Mouse (Mus musculus) limb, embryonic 15.5 days (tissue): Measurements from ENCODE around the gene Dpp6. TPM values are rescaled to one million over a fixed set of nuclear protein-coding genes. Genes with fewer than 3 reads are reported as not detected.

Source experiments
- ATAC-seq: fragments of 200-750 bp; cut with Nextera tagmentation; 2 replicates; pipeline ENCODE4 v1.8.0; 2017; ENCODE audit warnings: low read depth, moderate TSS enrichment; ENCODE audit not compliant: insufficient number of reproducible peaks, low FRiP score, low TSS enrichment
- H3K27ac ChIP-seq: fragments of 300-500 bp; sonication (generic); 2 replicates; pipeline ENCODE4 v1.5.1; 2015; ENCODE audit warnings: moderate library complexity, mild to moderate bottlenecking, inconsistent platforms
- H3K27me3 ChIP-seq: fragments of 300-500 bp; sonication (generic); 2 replicates; pipeline ENCODE4 v1.6.1; 2015; ENCODE audit warnings: inconsistent platforms
- H3K36me3 ChIP-seq: fragments of 300-500 bp; sonication (generic); 2 replicates; pipeline ENCODE4 v1.6.1; 2015; ENCODE audit warnings: inconsistent platforms
- H3K4me1 ChIP-seq: fragments of 300-500 bp; sonication (generic); 2 replicates; pipeline ENCODE4 v1.6.1; 2015; ENCODE audit warnings: inconsistent platforms
- H3K4me2 ChIP-seq: fragments of 300-500 bp; sonication (generic); 2 replicates; pipeline ENCODE4 v1.6.1; 2015; ENCODE audit warnings: mild to moderate bottlenecking, inconsistent platforms
- H3K4me3 ChIP-seq: fragments of 300-500 bp; sonication (generic); 2 replicates; pipeline ENCODE4 v1.5.1; 2015; ENCODE audit warnings: mild to moderate bottlenecking, inconsistent platforms
- H3K9ac ChIP-seq: fragments of 300-500 bp; sonication (generic); 2 replicates; pipeline ENCODE4 v1.6.1; 2015; ENCODE audit warnings: inconsistent platforms
- H3K9me3 ChIP-seq: fragments of 300-500 bp; sonication (generic); 2 replicates; pipeline ENCODE4 v1.6.1; 2016; ENCODE audit warnings: inconsistent platforms
- WGBS: fragments of 180-500 bp; shearing (Covaris S2); methylation state at CpG from one replicate; pipeline ENCODE4 v1.1.7; 2015; 5-methylcytosine and 5-hydroxymethylcytosine counted together
- polyA plus RNA-seq: library from polyadenylated mRNA; unstranded; fragments of >200 nt; fragmentation: Nextera tagmentation; extraction: Ambion mirVana; gene quantifications from 2 replicates; pipeline ENCODE4 v1.2.1, GENCODE M21; 2015

Dpp6 gene
- polyA plus RNA-seq, 1 experiment from 2014 or later, result 1.9 TPM

DNA sequence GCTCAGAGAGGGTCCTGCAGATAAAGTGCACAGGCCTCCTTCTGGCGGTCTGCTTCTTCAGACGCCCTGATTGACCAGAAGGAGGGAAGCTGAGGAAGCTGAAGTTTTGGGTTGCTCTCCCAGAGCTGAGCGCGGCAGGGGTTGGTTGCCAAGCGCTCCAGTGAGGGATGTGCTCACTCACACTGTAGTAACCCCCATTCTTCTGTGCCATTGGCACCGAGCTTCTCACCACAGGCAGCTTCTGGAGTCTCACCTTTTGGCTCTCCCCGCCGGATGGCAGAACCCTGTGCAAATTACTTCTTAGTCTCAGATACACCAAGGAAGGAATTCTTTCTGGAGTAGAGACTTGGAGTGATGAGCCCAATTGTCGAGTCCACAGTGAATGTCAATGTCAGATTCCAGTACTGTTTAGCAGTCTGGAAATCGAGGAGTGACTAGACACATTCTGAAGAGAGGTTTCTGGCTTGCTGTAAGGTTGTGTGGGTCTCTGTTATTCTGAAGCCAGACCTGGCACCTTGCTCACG, 344.2 kb downstream of the Dpp6 start:
- no peak for ATAC-seq
- WGBS, result 53% methylated on average over 11 of the region's 11 CpGs
- Histone ChIP-seq H3K9me3 (no peaks in the 10 kb centered on the region), H3K27ac (no peak overlapping the region), H3K9ac (no peak overlapping the region), H3K4me2 (no peak overlapping the region), H3K27me3 (no peaks in the 10 kb centered on the region), H3K4me3 (no peak overlapping the region), H3K36me3 (no peaks in the 10 kb centered on the region), H3K4me1 (no peaks in the 10 kb centered on the region)

DNA sequence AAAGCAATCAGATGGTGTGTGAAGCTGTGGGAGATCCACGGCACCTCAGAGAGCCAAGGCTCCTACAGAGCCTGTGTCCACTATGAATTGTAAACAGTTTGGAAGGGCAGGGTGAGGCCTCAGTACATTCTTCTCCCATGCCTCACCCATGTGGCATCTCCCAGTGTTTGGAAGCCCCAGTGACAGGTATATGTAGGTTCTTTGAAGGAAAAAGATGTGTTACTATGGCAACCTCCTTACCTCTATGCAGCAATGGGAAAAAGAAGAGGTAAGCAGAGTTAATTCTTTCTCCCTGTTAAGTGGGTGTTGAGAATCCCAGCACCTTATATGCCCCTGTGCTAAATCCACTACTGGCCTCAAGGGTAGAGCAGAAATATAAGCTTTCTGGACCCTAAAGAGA, 351.5 kb downstream of the Dpp6 start:
- 69% methylated on average over 1 of the region's 1 CpGs for WGBS
- no peak overlapping the region for H3K9ac ChIP-seq
- no peak overlapping the region for H3K4me2 ChIP-seq
- no peak overlapping the region for H3K4me3 ChIP-seq
- no peaks in the 10 kb centered on the region for H3K9me3 ChIP-seq
- no peak overlapping the region for H3K27ac ChIP-seq
- no peak for ATAC-seq
- H3K4me1 ChIP-seq, result no peaks in the 10 kb centered on the region
- no peaks in the 10 kb centered on the region for H3K27me3 ChIP-seq
- no peaks in the 10 kb centered on the region for H3K36me3 ChIP-seq

DNA sequence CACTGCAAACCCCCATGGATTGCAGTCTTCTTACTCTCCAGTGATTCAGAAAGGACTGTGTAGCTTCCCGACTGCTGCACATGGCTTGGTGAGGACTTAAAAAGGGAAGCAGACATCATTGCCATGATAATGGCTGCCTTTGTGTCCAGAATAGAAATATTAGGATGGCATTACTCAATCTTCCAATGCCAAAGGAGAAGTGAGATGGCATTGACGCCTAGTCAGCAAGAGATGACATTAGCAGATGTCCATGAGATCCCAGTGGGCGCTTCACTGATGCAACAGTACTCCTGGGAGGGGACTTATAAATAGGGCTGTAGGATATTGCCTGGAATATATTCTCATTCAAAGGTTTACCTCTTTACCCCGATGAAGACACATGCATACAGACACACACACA, 368.0 kb downstream of the Dpp6 start:
- Histone ChIP-seq H3K4me3 (no peak overlapping the region), H3K4me2 (no peak overlapping the region), H3K4me1 (no peaks in the 10 kb centered on the region), H3K27ac (no peak overlapping the region), H3K36me3 (no peaks in the 10 kb centered on the region), H3K27me3 (no peaks in the 10 kb centered on the region), H3K9ac (no peak overlapping the region), H3K9me3 (no peaks in the 10 kb centered on the region)
- no peak for ATAC-seq
- 80% methylated on average over 4 of the region's 4 CpGs for WGBS

DNA sequence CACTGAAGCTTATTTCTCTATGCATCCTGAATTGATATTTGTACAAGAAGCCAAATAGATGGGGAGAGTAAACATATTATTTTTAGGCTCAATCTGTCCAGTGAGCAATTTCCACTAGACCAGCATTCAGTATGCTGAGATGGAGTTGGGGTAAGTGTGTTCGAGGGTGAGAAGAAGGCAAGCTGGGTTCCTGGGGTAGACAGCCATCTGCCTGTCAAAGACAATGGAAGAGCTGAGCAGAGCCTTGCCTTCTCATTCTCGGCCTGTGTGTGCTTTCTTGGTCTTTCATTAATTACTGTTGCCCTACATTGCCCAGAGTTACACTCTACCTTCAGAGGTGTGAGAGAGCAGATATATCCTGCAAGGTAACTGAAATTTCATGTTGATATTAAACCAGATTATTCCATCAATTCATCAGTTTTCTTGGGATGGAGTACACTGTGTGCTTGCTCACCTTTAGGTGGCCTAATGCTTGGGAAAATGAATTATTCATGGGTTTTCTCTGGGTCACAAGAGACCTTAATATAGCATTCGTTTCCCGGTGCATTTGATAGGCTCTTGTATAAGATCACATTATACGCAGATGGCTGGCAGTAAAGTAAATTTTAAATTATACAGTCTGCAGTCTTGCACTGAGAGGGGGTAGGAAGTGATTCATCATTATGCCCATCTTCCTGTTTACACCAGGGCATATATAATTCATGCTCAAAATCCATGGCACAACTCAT, 374.4 kb downstream of the Dpp6 start:
- Histone ChIP-seq H3K4me2 (no peak overlapping the region), H3K4me1 (no peaks in the 10 kb centered on the region), H3K9me3 (no peaks in the 10 kb centered on the region), H3K4me3 (no peak overlapping the region), H3K9ac (no peak overlapping the region), H3K27ac (no peak overlapping the region), H3K27me3 (no peaks in the 10 kb centered on the region), H3K36me3 (no peaks in the 10 kb centered on the region)
- no peak for ATAC-seq
- 75% methylated on average over 5 of the region's 5 CpGs for WGBS

DNA sequence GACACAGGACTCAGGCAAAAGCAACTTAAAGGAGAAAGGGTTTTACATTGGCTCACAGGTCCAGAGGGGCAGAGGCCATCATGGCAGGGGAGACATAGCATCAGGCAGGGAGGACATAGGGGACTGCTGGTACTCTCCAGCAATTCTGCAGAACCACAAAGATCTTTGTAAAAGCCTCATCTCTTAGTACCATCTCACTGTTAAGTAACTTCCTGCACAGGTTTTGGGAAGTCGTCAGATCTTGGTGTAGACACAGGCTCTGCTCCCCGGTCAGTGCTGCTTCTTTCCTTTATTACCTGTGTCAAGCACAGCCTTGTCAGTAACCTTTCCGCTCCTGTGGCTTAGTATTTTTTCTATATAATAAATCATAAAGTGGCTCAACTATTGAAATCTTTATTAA, 377.2 kb downstream of the Dpp6 start:
- 87% methylated on average over 3 of the region's 3 CpGs for WGBS
- H3K36me3 ChIP-seq, result no peaks in the 10 kb centered on the region
- no peak overlapping the region for H3K4me2 ChIP-seq
- no peaks in the 10 kb centered on the region for H3K27me3 ChIP-seq
- H3K4me1 ChIP-seq, result no peaks in the 10 kb centered on the region
- no peaks in the 10 kb centered on the region for H3K9me3 ChIP-seq
- no peak for ATAC-seq
- H3K9ac ChIP-seq, result no peak overlapping the region
- H3K27ac ChIP-seq, result no peak overlapping the region
- H3K4me3 ChIP-seq, result no peak overlapping the region

DNA sequence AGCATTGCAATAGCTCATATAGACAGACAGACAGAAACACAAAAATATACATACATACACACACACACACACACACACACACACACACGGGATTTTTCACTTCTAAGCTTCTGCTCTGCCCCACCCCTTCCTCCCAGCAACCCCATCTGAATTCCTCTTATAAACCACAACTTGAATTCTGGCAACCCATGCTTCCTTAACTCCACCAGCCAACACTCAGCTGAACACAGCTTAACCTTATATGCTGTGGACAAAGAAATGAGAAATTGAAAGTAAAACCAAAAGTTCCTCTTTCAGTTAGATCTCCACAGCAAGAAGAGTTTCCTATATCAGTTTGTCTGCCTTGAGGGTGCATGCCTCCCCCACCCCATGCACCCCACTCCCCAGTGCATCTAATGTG, 378.0 kb downstream of the Dpp6 start:
- H3K4me1 ChIP-seq, result no peaks in the 10 kb centered on the region
- 54% methylated on average over 1 of the region's 1 CpGs for WGBS
- H3K4me3 ChIP-seq, result no peak overlapping the region
- H3K27ac ChIP-seq, result no peak overlapping the region
- H3K9ac ChIP-seq, result no peak overlapping the region
- ATAC-seq, result no peak
- no peaks in the 10 kb centered on the region for H3K27me3 ChIP-seq
- no peaks in the 10 kb centered on the region for H3K9me3 ChIP-seq
- no peak overlapping the region for H3K4me2 ChIP-seq
- H3K36me3 ChIP-seq, result no peaks in the 10 kb centered on the region

GRCm38 (mm10) chr5:27200581-27201341, 383.8 kb downstream of the Dpp6 start:
- no peaks in the 10 kb centered on the region for H3K9me3 ChIP-seq
- WGBS, result 26% methylated on average over 2 of the region's 2 CpGs
- no peak overlapping the region for H3K27ac ChIP-seq
- H3K27me3 ChIP-seq, result no peaks in the 10 kb centered on the region
- H3K4me1 ChIP-seq, result no peaks in the 10 kb centered on the region
- ATAC-seq, result no peak
- no peaks in the 10 kb centered on the region for H3K36me3 ChIP-seq
- H3K4me3 ChIP-seq, result no peak overlapping the region
- no peak overlapping the region for H3K9ac ChIP-seq
- no peak overlapping the region for H3K4me2 ChIP-seq

- ATAC-seq, result no peak
- H3K9me3 ChIP-seq, result no peaks in the 10 kb centered on the region
- H3K36me3 ChIP-seq, result no peaks in the 10 kb centered on the region
- no peaks in the 10 kb centered on the region for H3K4me1 ChIP-seq
- H3K27me3 ChIP-seq, result no peaks in the 10 kb centered on the region
- H3K27ac ChIP-seq, result no peak overlapping the region
- H3K4me2 ChIP-seq, result no peak overlapping the region
- H3K9ac ChIP-seq, result no peak overlapping the region
- no peak overlapping the region for H3K4me3 ChIP-seq
Measured at GRCm38 (mm10) chr5:27203131-27203530, 386.1 kb downstream of the Dpp6 start.

GRCm38 (mm10) chr5:27204721-27205120, 387.7 kb downstream of the Dpp6 start:
- Histone ChIP-seq H3K9me3 (no peaks in the 10 kb centered on the region), H3K4me2 (no peak overlapping the region), H3K36me3 (no peaks in the 10 kb centered on the region), H3K27ac (no peak overlapping the region), H3K27me3 (no peaks in the 10 kb centered on the region), H3K4me1 (no peaks in the 10 kb centered on the region), H3K4me3 (no peak overlapping the region), H3K9ac (no peak overlapping the region)
- no peak for ATAC-seq
- 70% methylated on average over 3 of the region's 3 CpGs for WGBS

DNA sequence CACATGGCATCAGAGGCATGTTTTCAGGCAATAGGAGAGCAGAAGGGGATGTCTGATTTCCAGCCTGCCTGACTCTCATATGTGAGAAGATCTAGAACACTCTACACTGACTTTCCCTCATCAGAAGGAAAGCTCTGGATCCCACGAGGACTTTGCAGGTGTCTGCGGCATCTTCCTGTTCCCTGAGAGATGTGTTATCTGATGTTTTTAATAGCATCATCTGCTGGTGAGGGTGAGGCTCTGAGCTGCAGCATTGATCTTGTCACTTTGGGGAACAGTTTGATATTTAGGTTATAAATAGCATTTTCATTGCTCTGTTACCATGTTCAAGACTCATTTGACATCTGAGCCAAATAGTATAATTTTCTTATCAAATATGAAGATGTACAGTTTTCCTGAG, 388.8 kb downstream of the Dpp6 start:
- no peak overlapping the region for H3K27ac ChIP-seq
- H3K27me3 ChIP-seq, result no peaks in the 10 kb centered on the region
- ATAC-seq, result no peak
- no peak overlapping the region for H3K9ac ChIP-seq
- no peaks in the 10 kb centered on the region for H3K9me3 ChIP-seq
- H3K36me3 ChIP-seq, result no peaks in the 10 kb centered on the region
- H3K4me1 ChIP-seq, result no peaks in the 10 kb centered on the region
- H3K4me3 ChIP-seq, result no peak overlapping the region
- no peak overlapping the region for H3K4me2 ChIP-seq
- 76% methylated on average over 2 of the region's 2 CpGs for WGBS

DNA sequence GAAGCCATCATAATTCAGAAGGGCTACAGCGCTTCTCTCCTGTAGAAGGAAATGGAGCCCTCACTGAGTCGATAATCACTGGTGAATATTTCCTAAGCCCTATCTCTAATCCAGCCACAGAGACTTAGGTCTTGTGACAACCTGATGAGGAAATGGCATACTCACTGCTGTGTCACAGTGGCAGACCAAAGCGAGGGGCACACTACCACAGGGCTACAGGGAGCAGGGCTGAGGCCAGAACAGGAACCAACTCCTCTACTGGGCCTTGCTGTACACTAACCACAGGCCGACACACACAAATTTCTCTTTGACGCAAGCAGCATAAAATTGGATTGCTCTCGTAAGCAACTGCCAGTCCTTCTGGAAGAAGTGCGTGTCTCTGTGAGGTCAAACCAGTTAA, 389.2 kb downstream of the Dpp6 start:
- no peak overlapping the region for H3K9ac ChIP-seq
- no peak overlapping the region for H3K27ac ChIP-seq
- H3K4me3 ChIP-seq, result no peak overlapping the region
- H3K4me2 ChIP-seq, result no peak overlapping the region
- no peaks in the 10 kb centered on the region for H3K9me3 ChIP-seq
- H3K4me1 ChIP-seq, result no peaks in the 10 kb centered on the region
- H3K36me3 ChIP-seq, result no peaks in the 10 kb centered on the region
- H3K27me3 ChIP-seq, result no peaks in the 10 kb centered on the region
- no peak for ATAC-seq
- 86% methylated on average over 7 of the region's 7 CpGs for WGBS

GRCm38 (mm10) chr5:27220116-27220515, 403.1 kb downstream of the Dpp6 start:
- no peaks in the 10 kb centered on the region for H3K4me1 ChIP-seq
- no peak overlapping the region for H3K9ac ChIP-seq
- H3K27me3 ChIP-seq, result no peaks in the 10 kb centered on the region
- no peak overlapping the region for H3K4me2 ChIP-seq
- ATAC-seq, result no peak
- no peaks in the 10 kb centered on the region for H3K9me3 ChIP-seq
- H3K4me3 ChIP-seq, result no peak overlapping the region
- no peaks in the 10 kb centered on the region for H3K36me3 ChIP-seq
- WGBS, result 69% methylated on average over 2 of the region's 2 CpGs
- no peak overlapping the region for H3K27ac ChIP-seq
